Mouse (Mus musculus) spleen, adult 2 months (tissue): ENCODE data around the gene Zdhhc5.

ENCODE experiments used
- CTCF ChIP-seq: fragments of 200-500 bp; IDR thresholded peaks from 2 replicates; pipeline ENCODE4 v1.5.1; 2011; ENCODE audit warnings: mild to moderate bottlenecking, inconsistent platforms; ENCODE audit not compliant: insufficient read depth, insufficient read length, insufficient replicate concordance; ENCODE audit errors: extremely low read depth
- POLR2A ChIP-seq: fragments of 200-500 bp; IDR thresholded peaks from 2 replicates; pipeline ENCODE4 v1.6.1; 2011; ENCODE audit warnings: low read depth, low read length, inconsistent platforms

DNA sequence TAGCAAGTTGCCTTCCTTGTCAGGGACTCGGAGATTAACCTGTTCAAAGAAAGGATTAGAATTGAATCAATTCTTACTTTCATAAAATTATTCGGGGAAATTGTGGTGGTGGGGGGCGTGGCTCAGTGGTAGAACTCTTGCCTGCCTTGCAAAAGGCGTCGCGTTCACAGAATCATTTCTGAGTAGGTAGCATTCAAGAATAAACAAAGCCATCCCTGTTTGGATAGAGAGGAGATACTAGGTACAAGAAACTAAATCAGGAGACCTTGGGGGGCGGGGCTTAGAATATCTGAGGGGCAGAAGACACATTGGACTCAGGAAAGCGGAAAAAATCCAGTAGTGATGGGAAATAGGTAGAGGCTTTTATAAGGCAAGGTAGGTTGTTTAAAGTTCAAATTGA lies 36.0 kb downstream of the Zdhhc5 start, which contains the start of gene Tmx2:
- TF ChIP-seq POLR2A (no peak), CTCF (no peak)
